Mouse (Mus musculus) C2C12 (cell line): ENCODE results near the gene Ntsr1.

Experiments used
- CEBPB ChIP-seq: IDR thresholded peaks from one replicate; pipeline ENCODE4 v1.6.1; 2011; ENCODE audit warnings: low read depth, mild to moderate bottlenecking, control low read depth, moderate library complexity
- CTCF ChIP-seq: IDR thresholded peaks from one replicate; pipeline ENCODE4 v1.5.1; 2011; ENCODE audit not compliant: control insufficient read depth, insufficient read depth, insufficient read length
- FOSL1 ChIP-seq: IDR thresholded peaks from one replicate; pipeline ENCODE4 v1.8.0; 2011; ENCODE audit warnings: mild to moderate bottlenecking, low read length; ENCODE audit not compliant: poor library complexity, insufficient read depth, severe bottlenecking
- MAX ChIP-seq: IDR thresholded peaks from one replicate; pipeline ENCODE4 v1.6.1; 2011; ENCODE audit warnings: mild to moderate bottlenecking, control low read depth
- MYOD1 ChIP-seq: IDR thresholded peaks from one replicate; pipeline ENCODE4 v1.6.1; 2011; ENCODE audit warnings: low read depth; ENCODE audit not compliant: control insufficient read depth, insufficient read length

- no peak for TF ChIP-seq CTCF
- TF ChIP-seq MAX = no peak
- no peak for TF ChIP-seq FOSL1
- TF ChIP-seq CEBPB = no peak
- no peak for TF ChIP-seq MYOD1
Observed at GRCm38 (mm10) chr2:180576482-180576881, 76.7 kb downstream of the Ntsr1 start.
